Mouse (Mus musculus): Measurements from ENCODE around the gene 4931428F04Rik. TPM values are rescaled to one million over a fixed set of nuclear protein-coding genes. Genes with fewer than 3 reads are reported as not detected.

4931428F04Rik gene
- total RNA-seq, 1 experiment from 2014 or later, result 2.6 TPM

Small RNA genes within 50 kb of the gene (microRNA-seq; reads per million reads assigned to microRNA genes)
- gene Gm27320 (0 reads per million in 2 experiments), gene Mir328 (1,085 to 1,417 reads per million in 2 experiments)

Other genes with a start within 250 kb of the 4931428F04Rik start
- gene Ces3a, start 241.3 kb downstream of the 4931428F04Rik start, total RNA-seq (2021), result 3.1 and 78.7 TPM in 2 replicates
- 1.5 TPM in 1 of 2 replicates, not detected in the other for gene Ces3b, start 206.1 kb downstream of the 4931428F04Rik start, total RNA-seq (2021)
- gene Ces4a, start 158.1 kb downstream of the 4931428F04Rik start, total RNA-seq (2021), result not detected in 2 replicates
- 58.4 and 60.1 TPM in 2 replicates for gene Cbfb, start 119.2 kb downstream of the 4931428F04Rik start, total RNA-seq (2021)
- 34.9 and 38.7 TPM in 2 replicates for gene D230025D16Rik, start 64.7 kb downstream of the 4931428F04Rik start, total RNA-seq (2021)
- 3.6 and 5.0 TPM in 2 replicates for gene B3gnt9, start 34.7 kb downstream of the 4931428F04Rik start, total RNA-seq (2021)
- gene Tradd, start 25.3 kb downstream of the 4931428F04Rik start, total RNA-seq (2021), result 12.7 and 15.9 TPM in 2 replicates
- 3.3 and 5.0 TPM in 2 replicates for gene Fbxl8, start 25.2 kb downstream of the 4931428F04Rik start, total RNA-seq (2021)
- gene Hsf4, start 20.1 kb downstream of the 4931428F04Rik start, total RNA-seq (2021), result 0.41 and 0.70 TPM in 2 replicates
- 11.5 and 13.4 TPM in 2 replicates for gene Nol3, start 13.7 kb downstream of the 4931428F04Rik start, total RNA-seq (2021)
- 16.0 and 20.2 TPM in 2 replicates for gene Exoc3l, start 6.2 kb upstream of the 4931428F04Rik start, total RNA-seq (2021)
- gene E2f4, start 7.8 kb upstream of the 4931428F04Rik start, total RNA-seq (2021), result 44.5 and 44.9 TPM in 2 replicates
- gene Elmo3, start 15.7 kb upstream of the 4931428F04Rik start, total RNA-seq (2021), result 3.9 and 5.0 TPM in 2 replicates
- gene Lrrc29, start 36.4 kb upstream of the 4931428F04Rik start, total RNA-seq (2021), result 4.7 and 6.6 TPM in 2 replicates
- gene Tmem208, start 36.5 kb upstream of the 4931428F04Rik start, total RNA-seq (2021), result 47.7 and 48.6 TPM in 2 replicates
- gene Fhod1, start 58.1 kb upstream of the 4931428F04Rik start, total RNA-seq (2021), result 11.9 and 15.7 TPM in 2 replicates
- gene Slc9a5, start 59.0 kb upstream of the 4931428F04Rik start, total RNA-seq (2021), result 1.9 TPM in 2 replicates
- 0.26 and 0.98 TPM in 2 replicates for gene Plekhg4, start 83.4 kb upstream of the 4931428F04Rik start, total RNA-seq (2021)
- 0.26 TPM in 2 replicates for gene Kctd19, start 123.6 kb upstream of the 4931428F04Rik start, total RNA-seq (2021)
- 4.0 and 6.0 TPM in 2 replicates for gene Lrrc36, start 123.7 kb upstream of the 4931428F04Rik start, total RNA-seq (2021)
- 42.6 and 57.0 TPM in 2 replicates for gene Tppp3, start 181.7 kb upstream of the 4931428F04Rik start, total RNA-seq (2021)
- gene Zdhhc1, start 207.0 kb upstream of the 4931428F04Rik start, total RNA-seq (2021), result 16.0 and 18.1 TPM in 2 replicates
- 1.1 and 1.2 TPM in 2 replicates for gene Hsd11b2, start 228.9 kb upstream of the 4931428F04Rik start, total RNA-seq (2021)